Mouse (Mus musculus) myocyte (in vitro differentiated cells): Measurements from ENCODE around the gene Cphx3.
"Not testable (repeated sequence)": the region's sequence is repeated elsewhere in the genome, so short reads cannot be mapped to it uniquely, and the experiment has no call there.

Experiments used
- CEBPB ChIP-seq: IDR thresholded peaks from 2 replicates; pipeline ENCODE4 v1.6.1; 2011; ENCODE audit warnings: mild to moderate bottlenecking, moderate library complexity; ENCODE audit not compliant: poor library complexity, insufficient read depth, severe bottlenecking
- E2F4 ChIP-seq: IDR thresholded peaks from one replicate; pipeline ENCODE4 v1.6.1; 2011; ENCODE audit warnings: mild to moderate bottlenecking, control low read depth, moderate library complexity; ENCODE audit not compliant: insufficient read depth
- MAX ChIP-seq: IDR thresholded peaks from one replicate; pipeline ENCODE4 v1.6.1; 2011; ENCODE audit warnings: low read depth, mild to moderate bottlenecking, control low read depth
- MYOD1 ChIP-seq, 3 experiments: IDR thresholded peaks; one replicate each; pipeline ENCODE4 v1.6.1; 2011; ENCODE audit warnings: control low read depth in 2 of 3, low read depth in 2 of 3, mild to moderate bottlenecking in 2 of 3, moderate library complexity in 1 of 3; ENCODE audit not compliant: insufficient read length in 2 of 3, control insufficient read depth in 1 of 3
- POLR2A ChIP-seq: IDR thresholded peaks from one replicate; pipeline ENCODE4 v1.6.1; 2011; ENCODE audit warnings: low read depth, mild to moderate bottlenecking, control low read depth, moderate library complexity; ENCODE audit not compliant: insufficient read length
- POLR2AphosphoS2 ChIP-seq: IDR thresholded peaks from one replicate; pipeline ENCODE4 v1.6.1; 2011; ENCODE audit warnings: low read depth, control low read depth; ENCODE audit not compliant: insufficient read length
- REST ChIP-seq: IDR thresholded peaks from one replicate; pipeline ENCODE4 v1.6.1; 2011; ENCODE audit warnings: mild to moderate bottlenecking, control low read depth, moderate library complexity; ENCODE audit not compliant: insufficient read depth, insufficient read length
- SRF ChIP-seq: IDR thresholded peaks from one replicate; pipeline ENCODE4 v1.6.1; 2011; ENCODE audit warnings: low read depth; ENCODE audit not compliant: control insufficient read depth, insufficient read length
- TCF12 ChIP-seq: IDR thresholded peaks from one replicate; pipeline ENCODE4 v1.6.1; 2011; ENCODE audit warnings: mild to moderate bottlenecking, control low read depth; ENCODE audit not compliant: poor library complexity, insufficient read depth, severe bottlenecking
- TCF3 ChIP-seq: IDR thresholded peaks from one replicate; pipeline ENCODE4 v1.6.1; 2011; ENCODE audit warnings: low read depth, control low read depth; ENCODE audit not compliant: insufficient read length
- USF1 ChIP-seq: IDR thresholded peaks from one replicate; pipeline ENCODE4 v1.6.1; 2011; ENCODE audit warnings: low read depth, mild to moderate bottlenecking, control low read depth, moderate library complexity

DNA sequence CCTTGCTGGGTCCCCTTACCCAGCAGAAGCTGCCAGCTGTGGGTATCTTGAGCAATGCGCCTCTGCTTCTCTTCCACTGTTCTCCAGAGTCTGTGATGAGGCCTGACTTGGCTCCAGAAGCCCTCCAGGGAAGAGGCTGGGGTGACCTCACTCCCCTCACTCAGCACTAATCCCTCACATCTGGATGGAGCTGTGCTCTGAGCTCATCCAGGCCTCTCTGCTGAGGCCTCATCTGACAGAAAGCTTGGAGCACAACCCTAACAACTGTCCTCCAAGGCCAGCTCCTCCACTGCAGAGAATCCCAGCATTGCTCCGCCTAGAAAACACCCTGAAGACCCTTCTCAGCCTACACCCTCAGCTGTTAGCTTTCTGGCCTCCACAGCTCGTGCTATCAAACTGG, 91.9 kb downstream of the Cphx3 start:
- not testable (repeated sequence) for TF ChIP-seq TCF3; USF1; POLR2A; TCF12; CEBPB; MYOD1 (IDR thresholded peaks at IDR 0.05; ENCODE audit: control insufficient read depth in 1 of 3, insufficient read length in 2 of 3, low read depth in 2 of 3); POLR2AphosphoS2; E2F4; REST; MAX; SRF
